Mouse (Mus musculus): ENCODE measurements around the gene Gpx4. TPM values are rescaled to one million over a fixed set of nuclear protein-coding genes. Genes with fewer than 3 reads are reported as not detected.

Gpx4 gene
- total RNA-seq (2014; fragmentation: Nextera tagmentation) (566 and 603 TPM in 2 replicates), total RNA-seq (2017) (483 and 498 TPM in 2 replicates)

DNA sequence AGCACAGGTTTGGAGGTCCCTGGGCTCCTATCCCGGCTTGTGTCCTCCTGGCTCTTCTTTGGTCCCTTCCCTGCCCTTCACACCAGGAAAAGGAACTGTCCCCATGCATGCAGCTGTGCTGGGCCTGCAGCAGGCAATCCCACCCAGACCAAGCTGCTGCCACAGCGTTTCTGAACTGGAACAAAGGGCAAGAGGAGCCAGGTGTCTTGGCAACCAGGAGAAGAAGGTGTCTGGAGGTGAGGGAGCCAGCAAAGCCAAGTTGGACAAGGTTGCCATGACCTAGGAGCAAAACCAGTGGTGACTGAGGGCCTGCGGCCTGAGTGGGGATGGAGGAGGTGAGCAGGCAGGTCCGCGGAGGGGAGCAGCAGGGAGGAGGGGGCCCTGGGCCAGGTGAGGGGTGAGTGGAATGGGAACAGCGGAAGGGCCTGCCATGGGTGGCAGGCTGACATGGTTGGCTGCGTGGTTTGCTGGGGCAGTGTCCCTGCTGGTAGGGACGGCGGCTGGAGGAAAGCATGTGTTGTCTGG is at the start of gene Gpx4:
Gene Gpx4, plus strand, starts transcription at position 126 of the 525 bp plus-strand sequence.
- ATAC-seq (replicated peaks; ENCODE audit: low FRiP score, low TSS enrichment, poor library complexity, severe bottlenecking): no peak

DNA sequence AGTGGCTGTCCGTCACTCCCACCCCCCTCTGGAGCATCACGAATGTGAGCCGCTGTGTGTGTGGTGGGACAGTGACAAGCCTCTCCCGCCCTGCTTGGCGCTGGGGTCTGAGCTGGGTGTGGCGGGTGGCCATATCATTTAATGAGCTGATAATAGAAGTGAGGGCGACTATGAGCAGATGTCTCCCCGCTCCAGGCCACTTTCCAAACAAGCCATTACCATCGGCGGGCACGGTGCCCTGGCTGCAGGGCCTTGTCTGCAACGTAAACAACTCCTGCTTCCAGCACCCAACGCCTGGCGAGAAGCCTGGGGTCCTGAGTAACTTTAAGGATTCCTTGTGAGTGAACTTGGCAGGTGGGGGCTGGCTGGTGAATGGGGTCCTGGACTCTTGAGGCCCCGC is 49.1 kb upstream of the Gpx4 start:
- peak; percentile 39 for ATAC-seq (replicated peaks; ENCODE audit: low FRiP score, low TSS enrichment, poor library complexity, severe bottlenecking)

GRCm38 (mm10) chr10:80001945-80002344 is 45.0 kb upstream of the Gpx4 start:
- ATAC-seq (replicated peaks; ENCODE audit: low FRiP score, low TSS enrichment, poor library complexity, severe bottlenecking): no peak

DNA sequence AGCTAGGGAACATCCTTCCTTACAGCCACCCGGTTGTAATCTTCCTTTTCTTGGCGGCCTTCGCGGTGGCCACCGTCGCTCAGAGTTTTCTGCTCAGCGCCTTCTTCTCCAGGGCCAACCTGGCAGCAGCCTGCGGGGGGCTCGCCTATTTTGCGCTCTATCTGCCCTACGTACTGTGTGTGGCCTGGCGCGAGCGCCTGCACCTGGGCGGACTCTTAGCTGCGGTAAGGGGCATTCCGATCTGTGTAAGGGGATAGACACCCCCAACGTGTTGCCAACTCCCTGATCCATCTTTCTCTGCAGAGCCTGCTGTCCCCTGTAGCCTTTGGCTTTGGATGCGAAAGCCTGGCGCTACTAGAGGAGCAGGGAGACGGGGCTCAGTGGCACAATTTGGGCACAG is 44.1 kb upstream of the Gpx4 start:
- ATAC-seq (replicated peaks; ENCODE audit: low FRiP score, low TSS enrichment, poor library complexity, severe bottlenecking): no peak

- ATAC-seq (replicated peaks; ENCODE audit: low FRiP score, low TSS enrichment, poor library complexity, severe bottlenecking): peak; percentile 64
Measured at GRCm38 (mm10) chr10:80003374-80004232, 43.4 kb upstream of the Gpx4 start.

- no peak; the same call in 1 of the 2 replicates for ATAC-seq (replicated peaks; ENCODE audit: low FRiP score, low TSS enrichment, poor library complexity, severe bottlenecking)
Measured at GRCm38 (mm10) chr10:80004233-80004705, 42.7 kb upstream of the Gpx4 start.

DNA sequence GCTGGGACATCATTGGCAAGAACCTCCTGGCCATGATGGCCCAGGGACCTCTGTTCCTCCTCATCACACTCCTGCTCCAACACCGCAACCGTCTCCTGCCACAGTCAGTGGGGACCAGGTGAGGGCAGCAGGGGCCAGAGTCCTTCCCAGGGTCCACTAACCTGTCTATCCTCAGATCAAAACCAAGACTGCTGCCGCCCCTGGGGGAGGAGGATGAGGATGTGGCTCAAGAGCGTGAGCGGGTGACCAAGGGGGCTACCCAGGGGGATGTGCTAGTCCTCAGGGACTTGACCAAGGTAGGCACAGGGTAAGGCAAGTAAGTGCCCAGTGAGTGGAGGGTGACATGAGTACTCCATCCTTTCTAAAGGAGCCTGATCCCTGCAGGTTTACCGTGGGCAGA is 35.2 kb upstream of the Gpx4 start:
- ATAC-seq (replicated peaks; ENCODE audit: low FRiP score, low TSS enrichment, poor library complexity, severe bottlenecking): no peak

GRCm38 (mm10) chr10:80013609-80014008 is 33.4 kb upstream of the Gpx4 start:
- no peak for ATAC-seq (replicated peaks; ENCODE audit: low FRiP score, low TSS enrichment, poor library complexity, severe bottlenecking)

DNA sequence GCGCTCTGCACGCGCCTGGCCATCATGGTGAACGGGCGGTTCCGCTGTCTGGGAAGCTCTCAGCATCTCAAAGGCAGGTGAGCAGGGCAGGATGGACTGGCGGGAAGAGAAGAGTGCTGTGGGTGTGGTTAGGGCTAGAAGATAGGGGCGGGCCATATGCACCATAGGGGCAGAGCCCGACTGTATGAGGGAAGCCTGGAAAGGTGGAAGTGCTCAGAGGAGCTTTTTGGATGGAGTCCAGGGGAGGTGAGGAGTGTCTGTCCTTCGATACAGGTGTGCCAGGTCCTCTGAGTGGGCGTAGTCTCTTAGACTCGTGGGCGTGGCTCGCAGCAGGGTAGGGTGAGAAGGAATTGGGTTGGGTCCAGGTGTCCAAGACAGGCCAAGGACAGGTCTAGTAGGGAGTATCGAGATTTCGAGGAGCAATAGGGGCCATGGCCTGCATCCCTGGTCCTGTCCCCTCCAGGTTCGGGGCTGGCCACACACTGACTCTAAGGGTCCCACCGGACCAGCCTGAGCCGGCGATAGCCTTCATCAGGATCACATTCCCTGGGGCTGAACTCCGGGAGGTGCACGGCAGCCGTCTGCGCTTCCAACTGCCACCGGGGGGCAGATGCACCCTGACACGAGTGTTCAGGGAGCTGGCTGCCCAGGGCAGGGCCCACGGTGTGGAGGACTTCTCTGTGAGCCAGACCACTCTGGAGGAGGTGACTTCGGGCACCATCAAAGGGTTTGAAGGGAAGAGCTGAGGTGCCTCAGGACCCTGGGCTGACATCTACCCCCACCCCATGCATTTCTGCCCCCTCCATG is 32.3 kb upstream of the Gpx4 start:
- ATAC-seq (replicated peaks; ENCODE audit: low FRiP score, low TSS enrichment, poor library complexity, severe bottlenecking): no peak

GRCm38 (mm10) chr10:80015583-80015982 is 31.4 kb upstream of the Gpx4 start:
- ATAC-seq (replicated peaks; ENCODE audit: low FRiP score, low TSS enrichment, poor library complexity, severe bottlenecking): no peak

- peak; percentile 79 for ATAC-seq (replicated peaks; ENCODE audit: low FRiP score, low TSS enrichment, poor library complexity, severe bottlenecking)
Measured at GRCm38 (mm10) chr10:80016511-80016910, 30.5 kb upstream of the Gpx4 start, which contains the start of gene Arhgap45. Gene Arhgap45 (plus strand): TSS chr10:80016653.

DNA sequence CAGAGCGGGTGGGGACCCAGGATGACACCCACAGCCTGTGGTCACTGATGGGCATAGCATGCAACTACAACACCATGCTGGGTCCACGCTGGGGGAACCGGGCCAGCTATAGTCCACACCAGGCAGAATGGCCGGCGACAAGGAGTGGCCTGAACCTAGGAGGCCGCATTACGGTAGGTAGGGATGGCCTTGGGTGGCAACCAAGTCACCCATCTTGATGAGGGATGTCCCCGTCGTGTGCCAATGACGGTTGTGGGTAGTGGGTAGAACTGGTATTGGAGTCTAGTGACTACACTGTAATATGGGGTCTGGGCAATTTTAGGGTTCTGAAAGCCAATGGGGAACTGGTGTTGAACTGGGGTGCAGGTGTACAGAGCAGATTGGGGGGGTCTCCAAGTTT is 30.0 kb upstream of the Gpx4 start:
- peak; percentile 14 for ATAC-seq (replicated peaks; ENCODE audit: low FRiP score, low TSS enrichment, poor library complexity, severe bottlenecking)

GRCm38 (mm10) chr10:80017361-80017760 is 29.6 kb upstream of the Gpx4 start:
- peak; percentile 21; the same call in 1 of the 2 replicates for ATAC-seq (replicated peaks; ENCODE audit: low FRiP score, low TSS enrichment, poor library complexity, severe bottlenecking)

DNA sequence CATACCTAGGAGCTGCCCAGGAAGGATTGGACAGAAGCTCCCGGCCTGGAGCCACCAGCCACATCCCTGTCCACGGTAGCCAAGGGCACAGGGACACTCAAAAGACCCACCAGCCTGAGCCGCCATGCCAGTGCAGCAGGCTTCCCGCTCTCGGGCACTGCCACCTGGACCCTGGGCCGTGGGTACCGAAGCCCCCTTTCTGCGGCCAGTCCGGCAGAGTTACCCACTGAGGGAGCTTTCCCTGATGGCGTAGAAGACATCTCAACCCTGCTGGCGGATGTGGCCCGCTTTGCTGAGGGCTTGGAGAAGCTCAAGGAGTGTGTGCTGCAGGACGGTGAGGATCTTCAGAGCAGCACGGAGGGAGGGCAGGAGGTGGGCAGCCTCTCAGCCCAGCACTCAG is 29.2 kb upstream of the Gpx4 start:
- ATAC-seq (replicated peaks; ENCODE audit: low FRiP score, low TSS enrichment, poor library complexity, severe bottlenecking): no peak

DNA sequence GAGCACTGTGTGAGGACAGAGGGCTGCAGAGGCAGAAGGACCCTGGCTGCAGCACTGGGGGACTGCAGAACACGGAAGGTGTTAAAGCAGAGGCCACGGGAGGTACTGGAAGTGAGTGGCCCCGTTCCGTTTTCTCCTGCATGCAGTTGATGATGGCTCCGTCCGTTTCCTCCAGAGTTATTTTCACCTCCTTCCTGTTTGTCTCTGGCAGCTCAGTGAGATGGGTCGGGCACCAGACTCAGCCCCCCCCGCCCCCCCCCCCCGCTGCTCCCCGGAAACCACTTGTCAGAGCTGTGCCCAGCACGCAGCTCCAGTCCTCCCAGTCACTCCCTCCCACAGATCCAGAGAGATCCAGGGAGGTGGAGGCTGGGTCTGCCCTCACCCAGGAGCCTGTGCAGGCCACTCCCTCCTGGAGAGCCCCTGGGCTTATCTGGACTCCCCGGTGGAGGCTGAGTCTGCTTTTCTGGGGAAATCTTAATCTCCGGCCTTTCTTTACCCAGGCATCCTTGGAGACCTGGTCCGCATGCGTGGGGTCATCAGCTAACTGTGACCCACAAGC is 28.1 kb upstream of the Gpx4 start:
- peak; percentile 34 for ATAC-seq (replicated peaks; ENCODE audit: low FRiP score, low TSS enrichment, poor library complexity, severe bottlenecking)

DNA sequence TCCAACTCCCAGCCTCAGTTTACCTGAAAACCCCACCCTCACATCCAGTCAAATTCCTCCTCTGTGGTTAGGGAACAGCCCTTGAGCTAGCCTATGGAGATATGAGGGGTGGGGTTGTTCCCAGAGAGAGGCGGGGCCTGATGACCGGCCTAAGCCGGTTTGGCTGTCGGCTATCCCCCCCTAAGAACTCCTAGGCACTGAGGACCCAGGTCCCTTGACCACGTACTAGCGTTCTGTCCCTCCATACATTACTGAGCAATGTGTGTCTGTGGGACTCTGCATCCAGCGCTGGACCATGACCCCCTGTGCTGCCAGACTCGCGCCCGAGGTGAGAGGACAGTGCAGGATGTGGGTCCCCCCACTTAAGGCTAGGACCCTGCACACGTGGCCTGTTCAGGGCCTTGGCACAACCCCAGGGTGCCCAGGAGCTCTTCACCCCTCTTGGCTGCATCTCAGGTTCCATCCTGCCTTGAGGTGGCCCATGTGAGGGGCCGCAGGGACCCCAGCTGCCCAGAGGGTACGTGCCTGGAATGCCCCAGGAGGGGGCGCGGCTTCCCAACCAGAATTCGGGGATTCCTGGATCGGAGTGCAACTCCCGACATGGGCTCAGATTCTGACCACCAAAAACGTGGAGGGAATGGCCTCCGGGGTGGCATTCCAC is 27.4 kb upstream of the Gpx4 start:
- no peak for ATAC-seq (replicated peaks; ENCODE audit: low FRiP score, low TSS enrichment, poor library complexity, severe bottlenecking)

DNA sequence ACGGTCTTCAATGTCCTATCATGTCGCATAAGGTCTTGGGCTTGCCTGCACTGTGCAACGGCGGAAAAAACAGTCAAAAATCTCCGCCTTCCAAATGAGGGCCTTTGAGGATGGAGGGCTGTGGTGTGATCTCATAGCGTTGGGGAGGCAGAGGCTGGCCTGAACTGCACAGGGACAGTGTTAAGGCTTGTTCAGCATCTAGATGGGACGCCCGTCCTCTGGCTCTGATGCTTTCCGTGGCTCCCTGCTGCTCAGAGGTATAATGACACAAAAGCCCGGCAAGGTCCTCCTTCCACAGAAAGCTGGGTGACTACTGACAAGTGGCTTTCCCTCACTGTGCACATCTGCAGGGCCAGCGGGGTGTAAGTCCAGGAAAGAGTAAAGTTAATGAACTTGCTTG is 26.8 kb upstream of the Gpx4 start:
- ATAC-seq (replicated peaks; ENCODE audit: low FRiP score, low TSS enrichment, poor library complexity, severe bottlenecking): no peak

- no peak for ATAC-seq (replicated peaks; ENCODE audit: low FRiP score, low TSS enrichment, poor library complexity, severe bottlenecking)
Measured at GRCm38 (mm10) chr10:80020603-80021319, 26.2 kb upstream of the Gpx4 start.

DNA sequence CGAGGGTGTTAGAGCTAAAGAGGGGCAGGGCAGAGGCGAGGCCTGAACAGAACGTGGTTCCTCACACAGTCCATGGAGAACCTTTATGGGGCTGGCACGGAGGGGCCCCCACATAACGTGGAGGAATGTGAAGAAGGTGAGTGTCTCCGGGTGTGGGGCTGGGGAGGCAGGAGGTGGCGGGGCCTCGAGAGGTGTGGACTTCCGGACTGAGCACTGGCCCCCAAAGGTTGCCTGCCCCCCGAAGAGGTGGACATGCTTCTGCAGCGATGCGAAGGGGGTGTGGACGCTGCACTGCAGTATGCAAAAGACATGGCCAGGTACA is 25.7 kb upstream of the Gpx4 start:
- no peak for ATAC-seq (replicated peaks; ENCODE audit: low FRiP score, low TSS enrichment, poor library complexity, severe bottlenecking)
